Mouse (Mus musculus) left cerebral cortex, adult 18-20 months (tissue): Measurements from ENCODE around the gene Col2a1. TPM values are rescaled to one million over a fixed set of nuclear protein-coding genes. Genes with fewer than 3 reads are reported as not detected.

Experiments used
- DNase-seq, 2 experiments: peaks; one replicate each; pipeline ENCODE4 v3.0.0; 2021 to 2022; ENCODE audit warnings: low spot score in 2 of 2, mixed read lengths in 1 of 2
- total RNA-seq, 2 experiments: library from RNA; stranded (reverse); gene quantifications; 2 replicates each; pipeline ENCODE4 v1.2.3; 2021

Col2a1 gene
- total RNA-seq, 2 experiments from 2014 or later: 0.86 to 0.91 TPM

- DNase-seq: peak; percentile 88 to 93
Observed at GRCm38 (mm10) chr15:97963989-97964835, 40.3 kb downstream of the Col2a1 start, which contains the start of gene Tmem106c. Gene Tmem106c, plus strand, starts transcription at chr15:97964200.

DNA sequence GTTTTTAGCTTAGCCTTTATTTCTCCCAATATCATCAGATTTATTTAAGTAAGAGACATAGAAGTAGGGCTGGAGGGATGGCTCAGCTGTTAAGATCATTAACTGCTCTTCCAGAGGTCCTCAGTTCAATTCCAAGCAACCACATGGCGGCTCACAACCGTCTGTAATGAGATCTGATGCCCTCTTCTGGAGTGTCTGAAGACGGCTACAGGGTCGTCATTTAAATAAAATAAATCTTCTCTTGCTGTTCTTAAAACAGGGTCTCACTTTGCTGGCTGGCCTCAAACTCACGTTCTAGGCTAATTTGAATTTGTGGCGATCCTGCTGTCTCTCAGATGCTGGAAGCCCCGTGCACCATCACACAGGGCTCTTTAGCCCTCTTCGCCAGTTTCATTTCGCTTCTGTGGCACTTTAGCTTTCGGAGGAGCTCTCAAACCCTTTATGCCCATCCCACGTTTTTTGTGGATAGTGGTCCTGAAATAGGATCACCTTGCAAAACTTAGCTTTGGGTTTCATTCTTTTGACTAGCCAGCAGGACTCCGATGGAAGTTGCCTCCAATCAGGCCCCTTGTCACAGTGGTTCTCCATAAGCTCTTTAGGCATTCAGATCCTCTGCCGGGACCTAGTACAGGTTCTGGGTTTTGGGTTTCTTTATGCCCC lies 41.0 kb downstream of the Col2a1 start:
- no peak for DNase-seq

- DNase-seq: no peak
Observed at GRCm38 (mm10) chr15:97956416-97956815, 48.1 kb downstream of the Col2a1 start.

- DNase-seq: no peak
Observed at GRCm38 (mm10) chr15:97955742-97956141, 48.8 kb downstream of the Col2a1 start.

DNA sequence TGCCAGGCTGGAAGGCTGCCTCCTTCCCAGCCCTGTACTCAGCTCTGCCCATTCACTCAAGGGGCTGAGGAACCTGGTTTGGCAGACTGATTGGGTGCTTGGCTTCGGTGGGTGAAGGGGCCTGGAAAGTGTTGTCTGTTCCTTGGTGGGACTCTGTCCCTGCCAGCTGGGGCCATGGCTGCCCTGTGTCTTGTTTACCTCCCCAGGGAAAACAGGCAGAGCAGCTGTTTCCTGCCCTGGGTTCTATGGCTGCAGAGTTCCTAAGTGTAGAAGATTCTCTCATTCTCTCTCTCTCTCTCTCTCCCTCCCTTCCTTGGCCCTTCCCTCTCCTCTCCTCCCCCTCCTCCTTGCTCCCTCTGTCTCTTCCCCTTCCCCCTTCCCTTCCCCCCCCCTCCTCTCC lies 49.2 kb downstream of the Col2a1 start:
- DNase-seq: no peak

- no peak for DNase-seq
Observed at GRCm38 (mm10) chr15:97954671-97955070, 49.8 kb downstream of the Col2a1 start.

DNA sequence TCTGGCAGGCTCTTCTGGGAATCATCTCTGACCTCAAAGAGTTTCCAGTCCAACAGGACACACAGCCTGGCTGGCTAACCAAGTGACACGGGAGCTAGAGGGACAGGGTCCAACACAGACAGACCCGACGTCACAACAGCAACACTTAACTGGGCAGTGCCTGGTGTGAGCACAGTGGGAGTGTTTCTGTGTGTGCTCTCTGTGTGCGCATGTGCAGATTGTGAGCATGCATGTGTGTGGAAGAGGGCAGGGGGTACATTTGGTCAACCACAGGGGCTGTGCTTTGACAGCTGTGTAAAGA lies 51.7 kb downstream of the Col2a1 start:
- no peak for DNase-seq

GRCm38 (mm10) chr15:97952137-97952888 lies 52.2 kb downstream of the Col2a1 start:
- DNase-seq: peak; percentile 61 to 78

- peak in 1 of 2 experiments; percentile 38 for DNase-seq
Observed at GRCm38 (mm10) chr15:97950240-97950639, 54.3 kb downstream of the Col2a1 start.

- DNase-seq: no peak
Observed at GRCm38 (mm10) chr15:97949706-97950105, 54.8 kb downstream of the Col2a1 start.

DNA sequence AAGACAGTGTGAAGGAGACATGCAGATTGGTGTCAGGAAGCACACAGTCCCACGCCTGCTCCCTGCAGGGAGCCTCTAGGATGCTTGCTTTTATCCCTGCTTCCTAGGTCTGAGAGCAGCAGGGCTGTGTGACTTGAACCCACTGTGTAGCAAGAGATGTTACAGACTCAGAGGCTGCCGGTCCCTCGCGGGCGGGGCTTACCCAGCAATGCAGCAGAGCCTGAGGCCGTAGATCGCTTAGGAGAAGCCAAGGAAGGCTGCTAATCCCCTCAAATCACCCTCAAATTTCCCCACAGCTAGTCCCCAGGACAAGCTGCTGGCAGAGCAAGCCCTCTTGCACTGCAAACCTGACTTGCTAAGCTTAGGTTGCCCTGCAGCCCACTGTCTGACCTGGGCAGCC lies 55.8 kb downstream of the Col2a1 start:
- DNase-seq: no peak

DNA sequence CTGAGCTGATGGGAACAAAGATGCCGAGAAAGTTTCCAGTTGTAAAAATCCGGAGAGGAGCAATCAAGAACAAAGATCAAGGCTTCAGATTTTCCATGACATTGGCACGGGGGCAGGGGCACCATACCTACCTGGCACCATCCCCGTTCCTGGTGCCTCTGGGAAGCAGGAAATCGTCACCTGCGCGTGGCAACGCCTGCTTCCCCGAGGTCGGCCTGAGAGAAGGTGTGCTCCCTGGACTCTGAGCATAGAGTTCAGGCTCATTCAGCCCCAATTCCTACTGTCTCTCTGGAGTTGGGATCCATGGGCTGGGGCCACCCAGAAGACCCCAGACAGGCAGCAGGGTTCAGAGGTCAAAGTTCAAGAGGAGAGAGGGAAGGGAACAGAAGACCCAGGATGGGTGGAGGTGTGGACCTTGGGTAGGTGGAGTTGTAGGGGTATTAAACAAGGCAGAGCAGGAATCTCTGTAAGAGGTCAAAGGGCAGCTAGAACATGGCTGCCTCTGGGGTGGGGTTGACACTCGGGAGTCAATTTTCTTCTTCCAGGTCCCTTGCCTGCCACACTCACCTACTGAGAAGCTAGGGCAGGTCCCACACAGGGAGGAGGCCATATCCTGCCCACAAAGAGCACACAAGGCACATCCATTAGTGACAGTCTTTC lies 58.7 kb downstream of the Col2a1 start:
- DNase-seq: no peak

DNA sequence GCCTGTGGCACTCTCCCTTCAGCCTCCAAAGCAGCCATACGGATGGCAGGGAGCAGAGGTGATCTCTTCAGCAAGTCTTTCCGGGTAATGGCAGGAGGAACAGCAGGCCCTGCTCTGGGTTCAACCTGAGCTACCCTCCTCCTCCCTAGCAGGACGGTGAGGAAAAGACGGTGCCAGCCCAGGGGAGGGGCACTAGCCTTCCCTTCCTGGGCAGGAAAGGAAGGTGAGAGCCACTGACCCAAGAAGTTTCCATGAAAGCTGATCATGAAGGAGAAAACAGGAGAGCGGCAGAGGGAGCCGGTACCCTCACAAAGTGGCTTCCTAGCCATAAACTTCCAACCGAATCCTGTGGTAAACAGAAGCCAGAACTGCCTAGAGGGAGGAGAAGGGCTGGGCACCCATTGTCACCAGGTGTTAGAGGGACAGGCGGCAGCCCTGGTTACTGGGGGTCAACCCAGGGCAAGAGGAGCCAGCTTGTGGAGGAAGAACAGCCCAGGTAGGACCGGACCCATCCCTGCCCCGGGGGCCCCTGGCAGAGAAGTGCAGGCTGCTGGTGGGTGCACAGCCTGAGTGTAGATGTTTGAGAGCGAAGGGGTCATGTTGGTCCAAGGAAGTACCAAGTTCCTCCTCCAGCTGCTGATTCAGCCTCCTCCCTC lies 59.4 kb downstream of the Col2a1 start:
- DNase-seq: no peak

GRCm38 (mm10) chr15:97943356-97943755 lies 61.1 kb downstream of the Col2a1 start:
- no peak for DNase-seq

DNA sequence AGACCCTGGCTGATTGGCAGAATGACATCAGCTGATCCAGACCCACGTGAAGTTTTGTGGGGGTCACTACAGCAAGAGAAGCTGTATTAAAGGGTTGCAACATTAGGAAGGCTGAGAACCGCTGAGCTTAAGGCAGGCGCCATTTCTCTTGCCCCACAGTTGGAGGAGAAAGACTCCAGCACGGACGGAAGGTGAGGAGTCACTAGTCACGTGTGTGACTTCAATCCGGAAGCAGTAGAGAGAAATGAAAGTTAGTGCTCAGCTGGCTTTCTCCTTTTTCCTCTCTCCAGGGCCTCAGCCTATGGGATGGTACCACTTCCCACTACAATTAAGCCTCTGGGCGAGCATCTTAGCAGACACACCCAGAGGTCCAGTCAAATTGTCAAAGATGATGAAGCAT lies 62.0 kb downstream of the Col2a1 start:
- DNase-seq: no peak

- DNase-seq: no peak
Observed at GRCm38 (mm10) chr15:97941306-97941705, 63.2 kb downstream of the Col2a1 start.

- DNase-seq: no peak
Observed at GRCm38 (mm10) chr15:97940088-97940487, 64.4 kb downstream of the Col2a1 start.

- no peak for DNase-seq
Observed at GRCm38 (mm10) chr15:97938580-97938979, 65.9 kb downstream of the Col2a1 start.

DNA sequence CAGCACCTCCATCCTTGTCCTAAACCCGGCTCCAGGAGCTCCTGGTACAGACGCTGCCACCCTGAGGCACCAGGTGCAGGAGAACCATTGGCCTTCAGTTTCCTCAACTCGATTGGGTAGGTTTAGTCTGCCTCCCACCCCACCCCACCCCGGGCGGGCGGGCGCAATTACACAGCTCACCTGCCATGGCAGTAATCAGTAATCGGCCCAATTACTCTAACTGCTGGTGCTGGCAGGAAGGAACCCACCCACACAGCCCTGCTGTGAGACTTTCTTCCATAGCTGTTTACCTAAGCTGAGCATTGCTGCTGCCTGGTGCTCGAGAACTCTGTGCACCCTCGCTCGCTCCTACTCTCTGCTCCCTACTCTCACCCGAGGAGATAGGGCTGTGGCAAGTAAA lies 72.1 kb downstream of the Col2a1 start:
- no peak for DNase-seq

GRCm38 (mm10) chr15:97929259-97929824 lies 75.2 kb downstream of the Col2a1 start:
- no peak for DNase-seq

GRCm38 (mm10) chr15:97927821-97928220 lies 76.7 kb downstream of the Col2a1 start:
- DNase-seq: peak in 1 of 2 experiments; percentile 14
